Mouse (Mus musculus) testis, adult 2 months (tissue): ENCODE data around the gene Tspan5. TPM values are rescaled to one million over a fixed set of nuclear protein-coding genes. Genes with fewer than 3 reads are reported as not detected.
A peak's percentile ranks its signal among the peaks of the same experiment; 100 is the strongest.

Experiments used
- H3K27ac ChIP-seq: fragments of 200-500 bp; 2 replicates; pipeline ENCODE4 v1.5.1; 2012; ENCODE audit warnings: low read depth, low read length; ENCODE audit not compliant: control insufficient read depth, insufficient read depth
- H3K27me3 ChIP-seq: fragments of 200-500 bp; 2 replicates; pipeline ENCODE4 v1.6.1; 2012; ENCODE audit warnings: mild to moderate bottlenecking, low read length, moderate library complexity; ENCODE audit not compliant: control insufficient read depth, insufficient read depth
- H3K36me3 ChIP-seq: fragments of 200-500 bp; 2 replicates; pipeline ENCODE4 v1.6.1; 2012; ENCODE audit warnings: mild to moderate bottlenecking, low read length; ENCODE audit not compliant: control insufficient read depth, insufficient read depth
- H3K4me1 ChIP-seq: fragments of 200-500 bp; 2 replicates; pipeline ENCODE4 v1.6.1; 2012; ENCODE audit warnings: low read length; ENCODE audit not compliant: control insufficient read depth, insufficient read depth
- H3K4me3 ChIP-seq: fragments of 200-500 bp; 2 replicates; pipeline ENCODE4 v1.5.1; 2012; ENCODE audit warnings: low read depth, mild to moderate bottlenecking, low read length, moderate library complexity, mixed read lengths; ENCODE audit not compliant: control insufficient read depth
- CTCF ChIP-seq: fragments of 200-500 bp; IDR thresholded peaks from 2 replicates; pipeline ENCODE4 v1.5.1; 2012; ENCODE audit warnings: low read depth, mild to moderate bottlenecking, inconsistent platforms, low read length, moderate library complexity; ENCODE audit not compliant: control insufficient read depth, insufficient read depth, insufficient replicate concordance
- POLR2A ChIP-seq: fragments of 200-500 bp; IDR thresholded peaks from 2 replicates; pipeline ENCODE4 v1.6.1; 2012; ENCODE audit warnings: low read depth, mild to moderate bottlenecking, inconsistent platforms, low read length, moderate library complexity; ENCODE audit not compliant: control insufficient read depth
- polyA plus RNA-seq: library from polyadenylated mRNA; depleted of rRNA; stranded (reverse); fragments of >200 nt; gene quantifications from 2 replicates; pipeline ENCODE4 v1.2.3, GENCODE M21; 2012

The Tspan5 gene
- polyA plus RNA-seq, 1 experiment, result 27.9 TPM

DNA sequence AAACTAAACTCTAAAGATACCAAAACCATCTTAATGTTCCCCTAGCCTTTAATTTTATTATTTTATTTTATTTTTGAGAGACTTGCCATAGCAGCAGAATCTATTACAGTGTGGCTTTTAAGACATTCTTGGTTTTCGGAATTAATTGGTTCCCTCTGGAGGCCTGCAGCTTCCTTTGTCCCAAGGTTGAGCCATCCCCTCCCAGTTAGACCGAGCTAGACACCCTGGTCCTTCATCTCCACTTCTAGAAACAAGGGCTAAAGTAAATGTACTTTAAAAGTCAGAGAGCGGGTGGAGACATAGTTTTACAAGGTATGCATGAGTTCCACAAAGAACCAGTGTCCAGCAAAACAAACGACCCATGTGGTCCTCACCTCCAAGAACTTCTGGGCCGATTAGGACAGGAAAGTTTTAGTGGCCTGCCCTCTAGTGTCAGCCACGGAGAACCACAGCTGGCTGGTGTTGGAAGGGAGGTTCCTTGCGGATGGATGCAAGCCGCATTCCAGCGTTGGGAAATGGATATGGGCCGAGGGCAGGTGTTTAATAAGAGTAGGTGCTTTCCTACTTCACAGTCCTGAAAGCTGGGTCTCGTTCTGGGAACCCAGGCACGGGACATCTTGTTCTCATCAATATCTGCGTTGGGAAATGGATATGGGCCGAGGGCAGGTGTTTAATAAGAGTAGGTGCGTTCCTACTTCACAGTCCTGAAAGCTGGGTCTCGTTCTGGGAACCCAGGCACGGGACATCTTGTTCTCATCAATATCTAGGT lies 164.3 kb downstream of the Tspan5 start:
- Histone ChIP-seq H3K4me1 (peaks cover 2% of the 10 kb centered on the region; the same call in 1 of the 2 replicates), H3K27me3 (no peaks in the 10 kb centered on the region), H3K36me3 (no peaks in the 10 kb centered on the region), H3K27ac (no peak overlapping the region), H3K4me3 (no peak overlapping the region)
- TF ChIP-seq CTCF, result peak; percentile 72; the same call in 1 of the 2 replicates
- no peak for TF ChIP-seq POLR2A

DNA sequence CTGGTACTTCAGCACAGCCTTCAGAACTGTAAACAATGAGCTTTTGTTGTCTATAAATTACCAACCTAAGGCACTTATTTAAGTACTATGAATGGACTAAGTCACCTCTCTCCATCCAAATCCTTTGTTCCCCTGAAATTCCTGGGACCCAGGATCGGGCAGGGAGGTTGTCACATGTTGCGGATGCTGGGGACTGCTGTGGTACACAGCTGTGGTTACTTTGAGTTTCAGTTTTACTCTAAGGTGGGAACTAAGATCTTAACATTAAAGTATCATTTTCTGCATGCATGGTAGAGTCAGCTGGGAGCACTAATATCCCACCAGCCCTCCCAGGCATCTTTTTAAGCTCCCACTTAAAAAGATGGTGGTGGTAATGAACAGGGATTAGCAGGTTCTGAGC lies 167.3 kb downstream of the Tspan5 start:
- Histone ChIP-seq H3K4me1 (no peaks in the 10 kb centered on the region), H3K27ac (no peak overlapping the region), H3K4me3 (no peak overlapping the region), H3K36me3 (no peaks in the 10 kb centered on the region), H3K27me3 (no peaks in the 10 kb centered on the region)
- TF ChIP-seq POLR2A (no peak), CTCF (no peak)

DNA sequence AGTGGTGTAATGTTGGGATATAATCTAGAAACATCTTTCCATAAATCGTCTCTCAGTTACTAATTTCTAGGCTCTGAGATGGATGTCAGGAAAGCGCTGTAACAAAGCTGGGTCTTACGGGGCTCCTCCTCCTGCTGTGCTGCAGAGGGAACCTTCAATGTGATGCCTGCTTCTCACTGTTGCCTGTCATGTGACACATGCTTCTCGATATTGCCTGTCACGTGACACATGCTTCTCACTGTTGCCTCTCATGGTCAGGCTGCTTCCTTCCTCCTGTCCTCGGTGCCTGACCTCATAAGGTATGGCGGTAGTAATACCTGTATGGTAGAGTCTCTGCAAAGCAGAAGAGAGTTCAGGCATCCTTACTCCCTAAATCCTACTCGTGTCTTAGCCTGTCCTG lies 170.5 kb downstream of the Tspan5 start:
- Histone ChIP-seq H3K27ac (no peak overlapping the region), H3K4me3 (no peak overlapping the region), H3K36me3 (no peaks in the 10 kb centered on the region), H3K27me3 (no peaks in the 10 kb centered on the region), H3K4me1 (peaks cover 4% of the 10 kb centered on the region; the same call in 1 of the 2 replicates)
- TF ChIP-seq POLR2A (no peak), CTCF (no peak)

DNA sequence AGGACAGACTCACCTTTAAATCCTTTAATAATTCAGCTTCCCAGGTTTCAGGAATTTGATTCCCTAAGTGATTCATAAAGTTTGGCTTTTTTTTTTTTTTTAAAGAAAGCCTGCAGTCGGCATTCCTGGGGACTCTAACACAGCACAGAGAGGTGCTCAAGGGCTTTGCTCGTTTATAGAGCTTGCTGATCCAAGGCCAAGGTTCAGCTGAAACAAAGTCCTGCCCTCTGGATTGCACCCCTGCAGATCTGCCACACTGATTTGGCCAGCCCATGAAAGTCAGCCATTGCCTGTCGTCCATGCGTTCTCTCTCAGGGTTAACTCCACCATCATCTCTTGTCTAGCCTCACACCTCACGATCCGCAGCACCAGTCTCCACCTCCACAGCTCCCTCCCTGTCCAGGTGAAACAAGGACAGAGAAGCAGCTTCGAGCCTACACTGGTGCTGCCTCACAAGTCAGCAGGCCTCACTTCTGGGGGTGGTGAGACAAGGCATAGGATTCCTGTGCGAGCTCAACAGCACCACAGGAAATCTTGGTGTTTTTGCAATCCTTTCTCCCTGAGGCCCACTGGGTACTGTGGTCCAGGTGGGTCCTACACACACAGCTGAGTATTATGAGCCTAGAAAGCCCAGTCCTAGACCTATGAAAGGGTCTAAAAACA lies 172.8 kb downstream of the Tspan5 start:
- TF ChIP-seq CTCF (no peak), POLR2A (no peak)
- peaks cover 4% of the 10 kb centered on the region; the same call in 1 of the 2 replicates for H3K4me1 ChIP-seq
- H3K27ac ChIP-seq, result peak overlapping the region; percentile 33; the same call in 1 of the 2 replicates
- no peaks in the 10 kb centered on the region for H3K27me3 ChIP-seq
- no peak overlapping the region for H3K4me3 ChIP-seq
- no peaks in the 10 kb centered on the region for H3K36me3 ChIP-seq

DNA sequence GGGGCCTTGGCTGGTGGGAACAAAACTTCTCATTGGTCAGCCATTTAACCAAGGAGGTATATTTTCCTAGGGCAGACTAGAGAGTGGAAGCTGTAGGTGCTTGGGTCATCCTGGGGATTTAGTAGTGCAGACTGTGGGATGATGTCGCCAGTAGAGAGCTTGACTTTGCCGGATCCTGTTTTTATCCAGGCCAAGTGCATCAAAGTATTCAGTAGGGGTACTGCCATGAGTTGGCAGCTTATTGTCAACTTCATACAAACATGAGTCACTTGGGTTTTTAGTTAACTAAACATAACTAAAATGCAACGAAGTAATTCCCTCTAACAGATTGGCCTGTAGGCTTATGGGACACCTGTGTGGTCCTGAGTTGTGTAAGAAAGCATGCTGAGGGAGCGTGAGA lies 174.6 kb downstream of the Tspan5 start:
- peaks cover 4% of the 10 kb centered on the region; the same call in 1 of the 2 replicates for H3K4me1 ChIP-seq
- H3K27ac ChIP-seq, result no peak overlapping the region
- TF ChIP-seq POLR2A (no peak), CTCF (no peak)
- H3K4me3 ChIP-seq, result no peak overlapping the region
- H3K27me3 ChIP-seq, result no peaks in the 10 kb centered on the region
- no peaks in the 10 kb centered on the region for H3K36me3 ChIP-seq

DNA sequence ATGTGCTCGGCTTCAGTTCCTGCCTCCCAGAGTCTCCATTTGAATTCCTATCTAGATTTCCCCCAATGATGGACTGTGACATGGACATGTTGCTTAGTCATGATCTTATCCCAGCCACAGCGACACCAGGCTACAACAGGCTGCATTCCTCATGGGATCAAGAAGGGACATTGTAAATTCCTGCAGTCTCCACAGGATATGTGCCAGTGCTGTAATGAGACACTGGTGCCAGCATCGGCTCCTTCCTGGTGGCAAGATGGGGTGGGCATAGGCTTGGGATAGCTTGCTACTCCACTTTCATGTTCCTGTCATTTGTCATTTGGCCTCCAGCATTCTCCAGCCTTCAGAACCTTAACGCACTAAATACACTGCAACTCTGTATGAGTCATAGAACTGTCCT lies 175.0 kb downstream of the Tspan5 start:
- H3K27me3 ChIP-seq, result no peaks in the 10 kb centered on the region

DNA sequence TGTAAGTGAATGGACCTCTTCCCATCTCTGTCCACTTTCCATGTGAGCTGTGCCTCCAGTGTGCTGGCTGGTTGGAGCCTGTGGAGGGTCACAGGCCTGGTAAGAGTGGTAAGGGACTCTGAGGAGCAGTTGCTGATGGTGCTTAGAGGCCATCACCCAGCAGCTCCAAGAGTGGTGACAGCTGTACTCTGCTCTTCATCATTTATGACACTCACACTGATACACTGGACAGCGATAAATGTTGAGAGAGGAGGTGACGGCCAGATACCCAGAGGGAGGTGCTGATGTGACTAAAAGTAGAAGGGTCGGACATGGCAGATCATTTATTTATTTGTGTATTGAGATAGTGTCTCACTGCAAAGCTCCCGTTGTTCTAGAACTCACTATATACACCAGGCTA lies 176.2 kb downstream of the Tspan5 start:
- no peak overlapping the region for H3K4me3 ChIP-seq
- H3K4me1 ChIP-seq, result peaks cover 4% of the 10 kb centered on the region; the same call in 1 of the 2 replicates
- H3K27ac ChIP-seq, result no peak overlapping the region
- no peak for TF ChIP-seq CTCF
- H3K27me3 ChIP-seq, result no peaks in the 10 kb centered on the region
- no peaks in the 10 kb centered on the region for H3K36me3 ChIP-seq

More for the DNA sequence above, 175.0 kb downstream of the Tspan5 start:
- Histone ChIP-seq H3K4me3 (no peak overlapping the region), H3K36me3 (no peaks in the 10 kb centered on the region), H3K4me1 (peaks cover 4% of the 10 kb centered on the region; the same call in 1 of the 2 replicates), H3K27ac (no peak overlapping the region)
- TF ChIP-seq POLR2A, result no peak
- TF ChIP-seq CTCF, result no peak
